Mouse (Mus musculus) lung, embryonic 15.5 days (tissue): Measurements from ENCODE around the gene Clybl. TPM values are rescaled to one million over a fixed set of nuclear protein-coding genes. Genes with fewer than 3 reads are reported as not detected.

Experiments used
- ATAC-seq: fragments of 200-750 bp; cut with Nextera tagmentation; 2 replicates; pipeline ENCODE4 v1.8.0; 2017; ENCODE audit warnings: moderate number of reproducible peaks, borderline replicate concordance; ENCODE audit not compliant: low FRiP score, low TSS enrichment; ENCODE audit errors: extremely low read depth
- H3K27ac ChIP-seq: fragments of 300-500 bp; sonication (generic); 2 replicates; pipeline ENCODE4 v1.5.1; 2015; ENCODE audit warnings: moderate library complexity, mild to moderate bottlenecking, inconsistent platforms
- H3K27me3 ChIP-seq: fragments of 300-500 bp; sonication (generic); 2 replicates; pipeline ENCODE4 v1.6.1; 2015; ENCODE audit warnings: inconsistent platforms
- H3K36me3 ChIP-seq: fragments of 300-500 bp; sonication (generic); 2 replicates; pipeline ENCODE4 v1.6.1; 2015; ENCODE audit warnings: inconsistent platforms
- H3K4me1 ChIP-seq: fragments of 300-500 bp; sonication (generic); 2 replicates; pipeline ENCODE4 v1.6.1; 2015; ENCODE audit warnings: inconsistent platforms
- H3K4me2 ChIP-seq: fragments of 300-500 bp; sonication (generic); 2 replicates; pipeline ENCODE4 v1.6.1; 2015; ENCODE audit warnings: inconsistent platforms, mild to moderate bottlenecking, moderate library complexity
- H3K4me3 ChIP-seq: fragments of 300-500 bp; sonication (generic); 2 replicates; pipeline ENCODE4 v1.5.1; 2015; ENCODE audit warnings: mild to moderate bottlenecking, inconsistent platforms
- H3K9ac ChIP-seq: fragments of 300-500 bp; sonication (generic); 2 replicates; pipeline ENCODE4 v1.6.1; 2015; ENCODE audit warnings: inconsistent platforms
- H3K9me3 ChIP-seq: fragments of 300-500 bp; sonication (generic); 2 replicates; pipeline ENCODE4 v1.6.1; 2016; ENCODE audit warnings: inconsistent platforms
- WGBS: fragments of 180-500 bp; shearing (Covaris S2); methylation state at CpG from one replicate; pipeline ENCODE4 v1.1.7; 2015; 5-methylcytosine and 5-hydroxymethylcytosine counted together
- polyA plus RNA-seq: library from polyadenylated mRNA; unstranded; fragments of >200 nt; fragmentation: Nextera tagmentation; extraction: Ambion mirVana; gene quantifications from 2 replicates; pipeline ENCODE4 v1.2.1, GENCODE M21; 2015

Gene Clybl
- polyA plus RNA-seq, 1 experiment from 2014 or later = 20.4 TPM

DNA sequence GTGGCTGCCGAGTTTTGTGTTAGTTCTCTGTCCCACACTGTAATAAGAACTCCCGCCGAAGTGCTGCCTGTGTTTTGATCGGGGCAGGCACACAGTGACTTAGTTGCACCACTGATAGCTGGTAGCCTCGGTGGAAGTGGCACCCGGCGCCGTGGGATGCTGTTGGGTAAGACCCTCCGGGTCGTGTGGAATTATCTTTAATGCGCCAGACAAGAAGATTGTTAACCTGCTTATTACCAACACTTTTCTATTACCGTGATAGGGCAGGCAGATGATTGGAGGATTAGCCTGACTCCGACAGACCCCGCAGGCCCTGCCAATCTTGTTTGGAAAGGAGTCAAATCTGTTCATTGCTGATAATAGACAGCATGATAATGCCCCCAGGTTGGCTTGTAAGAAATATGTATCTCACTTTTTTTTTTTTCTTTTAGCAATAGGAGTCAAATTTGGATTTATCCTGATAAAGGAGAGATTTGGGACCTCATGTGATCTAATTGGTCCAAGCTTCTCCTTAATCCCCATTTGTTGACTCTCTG lies 5.2 kb upstream of the Clybl start:
- no peak overlapping the region for H3K9ac ChIP-seq
- no peak overlapping the region for H3K4me3 ChIP-seq
- 78% methylated on average over 14 of the region's 14 CpGs for WGBS
- H3K9me3 ChIP-seq = no peaks in the 10 kb centered on the region
- no peaks in the 10 kb centered on the region for H3K27me3 ChIP-seq
- no peak overlapping the region for H3K27ac ChIP-seq
- no peak overlapping the region for H3K4me2 ChIP-seq
- no peak for ATAC-seq
- 0 out of 2 replicates have a peak, but pooled peaks cover 6% of the 10 kb centered on the region for H3K4me1 ChIP-seq
- H3K36me3 ChIP-seq = no peaks in the 10 kb centered on the region

GRCm38 (mm10) chr14:122179262-122179661 lies 2.2 kb upstream of the Clybl start:
- H3K4me3 ChIP-seq = no peak overlapping the region
- no peaks in the 10 kb centered on the region for H3K9me3 ChIP-seq
- no peaks in the 10 kb centered on the region for H3K36me3 ChIP-seq
- peaks cover 11% of the 10 kb centered on the region for H3K4me1 ChIP-seq
- no peak overlapping the region for H3K9ac ChIP-seq
- 67% methylated on average over 16 of the region's 16 CpGs for WGBS
- no peaks in the 10 kb centered on the region for H3K27me3 ChIP-seq
- no peak overlapping the region for H3K4me2 ChIP-seq
- ATAC-seq = no peak
- no peak overlapping the region for H3K27ac ChIP-seq

DNA sequence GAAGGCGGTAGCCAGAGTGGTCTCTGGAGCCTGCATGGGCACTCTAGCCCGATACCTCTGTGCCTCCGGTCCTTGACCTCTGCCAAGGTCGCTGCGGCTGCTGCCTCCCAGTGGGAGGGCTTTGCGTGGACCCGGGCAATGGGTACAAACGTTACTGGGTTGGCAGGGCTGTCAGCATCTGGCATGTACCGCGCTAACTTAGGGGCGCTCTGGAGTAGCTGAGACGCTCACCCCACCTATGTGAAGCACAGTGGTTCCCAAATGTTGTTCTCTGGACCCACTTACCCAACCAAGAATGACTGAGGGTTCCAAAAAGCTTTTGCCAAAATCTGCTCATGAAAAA lies 282 bp downstream of the Clybl start:
- Histone ChIP-seq H3K27ac (no peak overlapping the region), H3K4me1 (peaks cover 11% of the 10 kb centered on the region), H3K9me3 (no peaks in the 10 kb centered on the region), H3K4me2 (peak overlapping the region; percentile 77), H3K4me3 (peak overlapping the region; percentile 71), H3K27me3 (no peaks in the 10 kb centered on the region), H3K9ac (peak overlapping the region; percentile 57), H3K36me3 (no peaks in the 10 kb centered on the region)
- 3% methylated on average over 12 of the region's 12 CpGs for WGBS
- no peak; the same call in 1 of the 2 replicates for ATAC-seq

DNA sequence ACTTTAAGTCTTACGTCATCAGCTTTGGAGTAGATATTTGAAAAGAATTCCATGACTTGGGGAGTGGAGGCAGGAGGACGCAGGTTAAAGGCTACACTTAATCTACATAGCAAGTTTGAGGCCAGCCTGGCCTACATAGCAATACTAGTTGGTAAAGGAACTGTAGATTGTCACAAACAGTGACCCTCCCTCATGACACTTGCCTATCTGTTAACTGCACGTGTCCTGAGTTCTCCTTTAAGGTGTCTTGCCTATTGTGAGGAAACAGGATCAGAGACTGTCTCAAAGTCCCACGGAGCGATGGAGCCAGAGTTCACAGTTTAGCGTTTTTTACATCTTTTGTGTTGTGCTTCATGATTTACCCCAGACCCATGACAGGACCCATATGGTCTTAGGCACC lies 716 bp downstream of the Clybl start:
- peak overlapping the region; percentile 77 for H3K4me2 ChIP-seq
- H3K27me3 ChIP-seq = no peaks in the 10 kb centered on the region
- peak overlapping the region; percentile 71 for H3K4me3 ChIP-seq
- no peaks in the 10 kb centered on the region for H3K9me3 ChIP-seq
- H3K9ac ChIP-seq = no peak overlapping the region
- ATAC-seq = no peak
- H3K4me1 ChIP-seq = peaks cover 11% of the 10 kb centered on the region
- H3K27ac ChIP-seq = no peak overlapping the region
- H3K36me3 ChIP-seq = no peaks in the 10 kb centered on the region
- 68% methylated on average over 6 of the region's 6 CpGs for WGBS

- H3K9me3 ChIP-seq = no peaks in the 10 kb centered on the region
- H3K4me3 ChIP-seq = no peak overlapping the region
- H3K4me1 ChIP-seq = peaks cover 11% of the 10 kb centered on the region
- no peak overlapping the region for H3K27ac ChIP-seq
- 56% methylated on average over 11 of the region's 11 CpGs for WGBS
- H3K9ac ChIP-seq = no peak overlapping the region
- no peaks in the 10 kb centered on the region for H3K27me3 ChIP-seq
- no peak for ATAC-seq
- no peak overlapping the region for H3K4me2 ChIP-seq
- no peaks in the 10 kb centered on the region for H3K36me3 ChIP-seq
These were observed 2.5 kb downstream of the Clybl start for GRCm38 (mm10) chr14:122183974-122184373.

GRCm38 (mm10) chr14:122188250-122188649 lies 6.7 kb downstream of the Clybl start:
- Histone ChIP-seq H3K9ac (no peak overlapping the region), H3K9me3 (no peaks in the 10 kb centered on the region), H3K4me1 (no peaks in the 10 kb centered on the region), H3K36me3 (no peaks in the 10 kb centered on the region), H3K27ac (no peak overlapping the region), H3K27me3 (no peaks in the 10 kb centered on the region), H3K4me3 (no peak overlapping the region), H3K4me2 (no peak overlapping the region)
- 78% methylated on average over 5 of the region's 5 CpGs for WGBS
- no peak for ATAC-seq

- WGBS = 72% methylated on average over 5 of the region's 5 CpGs
- Histone ChIP-seq H3K4me1 (no peaks in the 10 kb centered on the region), H3K9me3 (no peaks in the 10 kb centered on the region), H3K4me2 (no peak overlapping the region), H3K4me3 (no peak overlapping the region), H3K27me3 (no peaks in the 10 kb centered on the region), H3K27ac (no peak overlapping the region), H3K36me3 (no peaks in the 10 kb centered on the region), H3K9ac (no peak overlapping the region)
- no peak for ATAC-seq
These were observed 8.4 kb downstream of the Clybl start for GRCm38 (mm10) chr14:122189901-122190300.

- WGBS = 20% methylated on average over 2 of the region's 2 CpGs
- Histone ChIP-seq H3K27me3 (no peaks in the 10 kb centered on the region), H3K36me3 (no peaks in the 10 kb centered on the region), H3K27ac (no peak overlapping the region), H3K4me3 (no peak overlapping the region), H3K9ac (no peak overlapping the region), H3K9me3 (no peaks in the 10 kb centered on the region), H3K4me1 (no peaks in the 10 kb centered on the region), H3K4me2 (no peak overlapping the region)
- ATAC-seq = no peak
These were observed 9.0 kb downstream of the Clybl start for GRCm38 (mm10) chr14:122190527-122190926.

DNA sequence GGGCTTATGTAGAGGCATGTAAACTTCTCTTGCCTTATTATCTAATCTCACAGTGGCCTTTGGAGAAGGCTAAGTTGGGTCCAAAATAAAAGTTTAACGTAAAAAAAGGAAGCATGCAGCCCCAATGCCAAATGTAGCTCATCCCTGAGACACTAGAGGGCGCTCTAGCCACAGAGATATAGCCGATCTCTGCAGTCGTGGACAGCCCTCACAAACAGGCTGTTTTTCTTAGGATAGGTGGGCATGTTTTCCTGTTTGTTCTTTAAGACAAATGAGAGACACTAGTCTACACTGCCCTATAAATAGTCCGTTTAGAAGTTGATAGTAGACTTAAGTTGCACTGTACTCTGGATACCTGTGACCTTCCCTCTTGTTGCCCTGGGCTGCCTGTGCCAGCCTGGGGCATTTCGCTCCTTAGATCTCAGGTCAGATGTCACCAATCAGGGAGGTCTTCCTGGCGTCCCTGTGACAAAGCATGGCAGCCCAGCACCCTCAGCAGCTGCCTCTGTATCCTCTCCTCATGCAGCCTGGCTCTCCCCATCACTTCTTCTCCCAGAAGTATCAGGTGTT lies 9.5 kb downstream of the Clybl start:
- Histone ChIP-seq H3K9ac (no peak overlapping the region), H3K27me3 (no peaks in the 10 kb centered on the region), H3K4me3 (no peak overlapping the region), H3K27ac (no peak overlapping the region), H3K4me1 (no peaks in the 10 kb centered on the region), H3K9me3 (no peaks in the 10 kb centered on the region), H3K4me2 (no peak overlapping the region), H3K36me3 (no peaks in the 10 kb centered on the region)
- 8% methylated on average over 7 of the region's 7 CpGs for WGBS
- no peak for ATAC-seq

- no peak for ATAC-seq
- H3K9me3 ChIP-seq = no peaks in the 10 kb centered on the region
- no peak overlapping the region for H3K27ac ChIP-seq
- H3K4me2 ChIP-seq = no peak overlapping the region
- no peak overlapping the region for H3K9ac ChIP-seq
- H3K27me3 ChIP-seq = no peaks in the 10 kb centered on the region
- H3K36me3 ChIP-seq = no peaks in the 10 kb centered on the region
- H3K4me3 ChIP-seq = no peak overlapping the region
- no peaks in the 10 kb centered on the region for H3K4me1 ChIP-seq
- WGBS = 92% methylated on average over 8 of the region's 8 CpGs
These were observed 13.1 kb downstream of the Clybl start for GRCm38 (mm10) chr14:122194630-122195029.

DNA sequence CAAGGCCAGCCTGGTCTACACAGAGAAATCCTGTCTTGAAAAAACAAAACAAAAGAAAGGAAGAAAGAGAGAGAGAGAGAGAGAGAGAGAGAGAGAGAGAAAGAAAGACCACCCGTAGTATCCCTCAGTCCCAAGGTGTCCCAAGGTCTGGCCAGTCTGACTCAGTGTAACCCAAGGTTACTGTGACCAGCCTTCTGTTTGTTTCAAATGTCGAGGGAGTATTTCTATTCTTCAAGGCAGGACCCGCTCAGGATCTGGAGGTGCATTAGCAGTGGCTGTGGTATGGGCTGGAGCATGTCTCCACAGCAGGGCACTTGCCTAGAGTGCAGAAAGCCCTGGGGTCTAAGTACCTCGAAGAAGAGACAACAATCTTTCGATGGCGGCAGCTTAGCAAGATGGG lies 15.3 kb downstream of the Clybl start:
- Histone ChIP-seq H3K9me3 (no peaks in the 10 kb centered on the region), H3K36me3 (no peaks in the 10 kb centered on the region), H3K4me2 (no peak overlapping the region), H3K4me3 (no peak overlapping the region), H3K4me1 (no peaks in the 10 kb centered on the region), H3K9ac (no peak overlapping the region), H3K27me3 (no peaks in the 10 kb centered on the region), H3K27ac (no peak overlapping the region)
- WGBS = 71% methylated on average over 6 of the region's 6 CpGs
- ATAC-seq = no peak

DNA sequence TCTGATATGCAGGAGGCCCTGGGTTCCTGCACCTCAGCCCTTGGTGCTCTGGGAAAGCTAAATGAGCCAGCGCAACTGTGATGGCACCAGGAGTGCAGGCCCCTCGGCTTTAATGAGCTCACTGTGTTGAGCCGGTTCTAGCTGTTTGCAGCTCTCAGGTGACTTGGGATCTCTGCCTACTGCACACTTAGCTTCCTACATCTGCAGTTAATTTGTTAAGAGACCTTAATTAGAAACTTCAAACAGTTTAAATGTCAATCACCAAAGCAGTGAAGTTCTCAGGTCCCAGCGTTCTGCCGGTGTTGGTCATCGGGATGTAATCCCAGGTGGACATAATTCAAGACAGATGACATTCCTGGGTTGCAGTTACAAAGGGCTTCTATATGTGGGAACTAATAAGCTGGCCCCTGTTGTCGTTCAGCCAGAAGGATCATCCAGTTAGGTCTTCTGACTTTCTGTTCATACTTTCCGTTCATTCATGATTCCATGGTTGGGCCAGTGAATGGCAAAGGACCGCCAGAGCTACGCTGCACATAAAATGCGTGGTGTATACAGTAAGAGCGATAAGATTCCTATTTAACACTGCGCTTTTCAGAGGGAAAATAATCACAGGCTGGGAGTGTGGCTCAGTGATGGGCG lies 18.9 kb downstream of the Clybl start:
- Histone ChIP-seq H3K4me3 (no peak overlapping the region), H3K27ac (no peak overlapping the region), H3K9ac (no peak overlapping the region), H3K4me2 (no peak overlapping the region), H3K36me3 (no peaks in the 10 kb centered on the region), H3K27me3 (no peaks in the 10 kb centered on the region), H3K4me1 (no peaks in the 10 kb centered on the region), H3K9me3 (no peaks in the 10 kb centered on the region)
- no peak for ATAC-seq
- WGBS = 75% methylated on average over 14 of the region's 14 CpGs
